Mouse (Mus musculus) testis, adult 2 months (tissue): ENCODE data around the gene Adora2a. TPM values are rescaled to one million over a fixed set of nuclear protein-coding genes. Genes with fewer than 3 reads are reported as not detected.

Experiments used
- H3K27ac ChIP-seq: fragments of 200-500 bp; 2 replicates; pipeline ENCODE4 v1.5.1; 2012; ENCODE audit warnings: low read depth, low read length; ENCODE audit not compliant: control insufficient read depth, insufficient read depth
- H3K27me3 ChIP-seq: fragments of 200-500 bp; 2 replicates; pipeline ENCODE4 v1.6.1; 2012; ENCODE audit warnings: mild to moderate bottlenecking, low read length, moderate library complexity; ENCODE audit not compliant: control insufficient read depth, insufficient read depth
- H3K36me3 ChIP-seq: fragments of 200-500 bp; 2 replicates; pipeline ENCODE4 v1.6.1; 2012; ENCODE audit warnings: mild to moderate bottlenecking, low read length; ENCODE audit not compliant: control insufficient read depth, insufficient read depth
- H3K4me1 ChIP-seq: fragments of 200-500 bp; 2 replicates; pipeline ENCODE4 v1.6.1; 2012; ENCODE audit warnings: low read length; ENCODE audit not compliant: control insufficient read depth, insufficient read depth
- H3K4me3 ChIP-seq: fragments of 200-500 bp; 2 replicates; pipeline ENCODE4 v1.5.1; 2012; ENCODE audit warnings: low read depth, mild to moderate bottlenecking, low read length, moderate library complexity, mixed read lengths; ENCODE audit not compliant: control insufficient read depth
- CTCF ChIP-seq: fragments of 200-500 bp; IDR thresholded peaks from 2 replicates; pipeline ENCODE4 v1.5.1; 2012; ENCODE audit warnings: low read depth, mild to moderate bottlenecking, inconsistent platforms, low read length, moderate library complexity; ENCODE audit not compliant: control insufficient read depth, insufficient read depth, insufficient replicate concordance
- POLR2A ChIP-seq: fragments of 200-500 bp; IDR thresholded peaks from 2 replicates; pipeline ENCODE4 v1.6.1; 2012; ENCODE audit warnings: low read depth, mild to moderate bottlenecking, inconsistent platforms, low read length, moderate library complexity; ENCODE audit not compliant: control insufficient read depth
- polyA plus RNA-seq: library from polyadenylated mRNA; depleted of rRNA; stranded (reverse); fragments of >200 nt; gene quantifications from 2 replicates; pipeline ENCODE4 v1.2.3, GENCODE M21; 2012; rRNA removed

Gene Adora2a
- polyA plus RNA-seq, 1 experiment, result 0.28 TPM

- Histone ChIP-seq H3K4me1 (peaks cover 5% of the 10 kb centered on the region), H3K27ac (no peak overlapping the region), H3K27me3 (no peaks in the 10 kb centered on the region), H3K36me3 (no peaks in the 10 kb centered on the region), H3K4me3 (no peak overlapping the region)
- TF ChIP-seq POLR2A, result no peak
- no peak for TF ChIP-seq CTCF
Observed at GRCm38 (mm10) chr10:75378688-75379087, 62.0 kb downstream of the Adora2a start.

Other genes with a start within 250 kb of the Adora2a start
- 20.7 and 24.2 TPM in 2 replicates for gene Specc1l, start 104.8 kb upstream of the Adora2a start, polyA plus RNA-seq
- gene Upb1, start 84.2 kb downstream of the Adora2a start, polyA plus RNA-seq, result 0.13 and 0.20 TPM in 2 replicates
- gene Snrpd3, start 200.7 kb downstream of the Adora2a start, polyA plus RNA-seq, result 21.9 and 26.4 TPM in 2 replicates
- 14.9 and 15.1 TPM in 2 replicates for gene Gucd1, start 201.1 kb downstream of the Adora2a start, polyA plus RNA-seq
- gene Lrrc75b, start 243.5 kb downstream of the Adora2a start, polyA plus RNA-seq, result 0.98 and 1.1 TPM in 2 replicates
- 1.6 and 2.0 TPM in 2 replicates for gene Ggt1, start 244.7 kb downstream of the Adora2a start, polyA plus RNA-seq